Mouse (Mus musculus) hindbrain, embryonic 16.5 days (tissue): ENCODE results near the gene Cdkl4. TPM values are rescaled to one million over a fixed set of nuclear protein-coding genes. Genes with fewer than 3 reads are reported as not detected.
"Not testable (repeated sequence)": the region's sequence is repeated elsewhere in the genome, so short reads cannot be mapped to it uniquely, and the experiment has no call there.

Experiments
- ATAC-seq: fragments of 200-750 bp; cut with Nextera tagmentation; 2 replicates; pipeline ENCODE4 v1.8.0; 2017; ENCODE audit warnings: moderate TSS enrichment, moderate library complexity
- H3K27ac ChIP-seq: fragments of 300-500 bp; sonication (generic); 2 replicates; pipeline ENCODE4 v1.5.1; 2014; ENCODE audit warnings: low read depth, mild to moderate bottlenecking, control low read depth, low read length, moderate library complexity
- H3K27me3 ChIP-seq: fragments of 300-500 bp; sonication (generic); replicated peaks from 2 replicates; pipeline ENCODE4 v1.6.1; 2014; ENCODE audit warnings: low read length; ENCODE audit not compliant: control insufficient read depth, insufficient read depth
- H3K36me3 ChIP-seq: fragments of 300-500 bp; sonication (generic); 2 replicates; pipeline ENCODE4 v1.6.1; 2014; ENCODE audit warnings: mild to moderate bottlenecking, low read length, moderate library complexity, mixed read lengths; ENCODE audit not compliant: control insufficient read depth, insufficient read depth
- H3K4me1 ChIP-seq: fragments of 300-500 bp; sonication (generic); 2 replicates; pipeline ENCODE4 v1.6.1; 2014; ENCODE audit warnings: low read depth, low read length; ENCODE audit not compliant: control insufficient read depth, insufficient read depth
- H3K4me2 ChIP-seq: fragments of 300-500 bp; sonication (generic); 2 replicates; pipeline ENCODE4 v1.6.1; 2014; ENCODE audit warnings: mild to moderate bottlenecking, low read length, control low read depth, moderate library complexity
- H3K4me3 ChIP-seq: fragments of 300-500 bp; sonication (generic); 2 replicates; pipeline ENCODE4 v1.5.1; 2014; ENCODE audit warnings: mild to moderate bottlenecking, low read length, control low read depth, moderate library complexity
- H3K9ac ChIP-seq: fragments of 300-500 bp; sonication (generic); 2 replicates; pipeline ENCODE4 v1.6.1; 2014; ENCODE audit warnings: low read depth, mild to moderate bottlenecking, control low read depth, low read length, moderate library complexity
- H3K9me3 ChIP-seq: fragments of 300-500 bp; sonication (generic); 2 replicates; pipeline ENCODE4 v1.6.1; 2014; ENCODE audit warnings: mild to moderate bottlenecking, low read length, moderate library complexity; ENCODE audit not compliant: control insufficient read depth
- WGBS: fragments of 180-500 bp; shearing (Covaris S2); extraction: QIAGEN DNeasy Blood & Tissue Kit; methylation state at CpG from one replicate; pipeline ENCODE4 v1.1.7; 2014; 5-methylcytosine and 5-hydroxymethylcytosine counted together
- polyA plus RNA-seq: library from polyadenylated mRNA; unstranded; fragments of >200 nt; fragmentation: Nextera tagmentation; extraction: Ambion mirVana; gene quantifications from 2 replicates; pipeline ENCODE4 v1.2.1, GENCODE M21; 2015

The Cdkl4 gene
- polyA plus RNA-seq, 1 experiment from 2014 or later: 7.9 TPM

DNA sequence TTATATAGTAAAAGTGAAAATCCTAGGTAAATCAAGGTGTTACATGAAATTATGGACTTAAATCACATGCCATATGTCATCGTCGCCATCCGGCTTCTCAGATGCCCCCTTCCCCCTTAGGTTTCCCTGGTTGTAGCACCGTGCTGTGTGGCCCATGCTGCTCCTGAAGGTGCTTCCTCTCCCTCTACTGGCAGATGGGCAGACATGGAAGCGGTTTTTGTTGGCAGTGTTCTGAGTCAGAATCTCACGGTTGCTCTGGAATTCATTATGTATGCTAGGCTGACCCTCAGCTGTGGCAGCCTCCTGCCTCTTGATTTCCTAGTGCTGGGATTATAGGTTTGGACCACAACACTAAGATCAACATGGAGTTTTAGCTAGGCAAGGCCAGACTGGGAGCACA is 40.5 kb downstream of the Cdkl4 start:
- Histone ChIP-seq H3K4me3 (no peak overlapping the region), H3K36me3 (no peaks in the 10 kb centered on the region), H3K9me3 (peaks cover 3% of the 10 kb centered on the region; the same call in 1 of the 2 replicates), H3K27me3 (no peaks in the 10 kb centered on the region), H3K27ac (no peak overlapping the region), H3K4me2 (no peak overlapping the region), H3K9ac (no peak overlapping the region), H3K4me1 (no peaks in the 10 kb centered on the region)
- WGBS: 52% methylated on average over 6 of the region's 6 CpGs
- no peak for ATAC-seq

DNA sequence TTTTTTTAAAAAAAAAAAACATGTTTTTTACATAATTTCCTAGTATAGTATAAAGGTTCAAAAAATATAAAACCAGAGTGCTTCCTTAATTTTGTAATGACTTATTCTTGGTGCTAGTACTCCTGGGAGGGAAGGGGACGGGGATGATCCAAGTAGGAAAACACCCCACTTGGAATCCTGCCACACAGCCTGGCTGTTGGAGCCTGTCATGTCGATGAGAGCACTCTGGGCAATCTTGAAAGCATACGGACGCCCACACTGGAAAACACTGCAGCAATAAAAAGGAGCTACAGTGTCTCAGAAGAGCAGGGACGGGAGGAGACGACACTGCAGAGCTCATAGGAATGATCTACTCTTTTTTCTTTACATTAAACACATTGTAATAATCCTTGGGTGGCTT is 42.0 kb downstream of the Cdkl4 start:
- Histone ChIP-seq H3K4me2 (no peak overlapping the region), H3K9me3 (peaks cover 3% of the 10 kb centered on the region; the same call in 1 of the 2 replicates), H3K27ac (no peak overlapping the region), H3K27me3 (no peaks in the 10 kb centered on the region), H3K36me3 (no peaks in the 10 kb centered on the region), H3K4me1 (no peaks in the 10 kb centered on the region), H3K4me3 (no peak overlapping the region), H3K9ac (no peak overlapping the region)
- ATAC-seq: no peak
- 66% methylated on average over 6 of the region's 6 CpGs for WGBS

DNA sequence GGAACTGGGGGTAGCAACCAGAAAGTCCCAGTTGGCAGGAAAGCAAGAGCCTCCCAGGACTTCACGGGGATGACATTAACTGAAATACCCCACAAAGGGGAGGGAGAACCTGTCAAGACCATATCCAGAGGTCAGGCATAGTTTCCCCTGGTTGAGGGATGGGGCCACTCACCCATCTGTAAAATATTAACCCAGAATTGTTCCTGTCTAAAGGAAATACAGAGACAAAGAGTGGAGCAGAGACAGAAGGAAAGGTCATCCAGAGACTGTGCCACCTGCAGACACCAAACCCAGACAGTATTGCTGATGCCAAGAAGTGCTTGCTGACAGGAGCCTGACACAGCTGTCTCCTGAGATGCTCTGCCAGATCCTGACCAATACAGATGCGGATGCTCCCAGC is 46.3 kb downstream of the Cdkl4 start:
- not testable (repeated sequence) for H3K9ac ChIP-seq, H3K36me3 ChIP-seq, H3K9me3 ChIP-seq, H3K27ac ChIP-seq, H3K4me2 ChIP-seq, H3K4me1 ChIP-seq, H3K4me3 ChIP-seq, H3K27me3 ChIP-seq, ATAC-seq
- WGBS: 57% methylated on average over 2 of the region's 2 CpGs

DNA sequence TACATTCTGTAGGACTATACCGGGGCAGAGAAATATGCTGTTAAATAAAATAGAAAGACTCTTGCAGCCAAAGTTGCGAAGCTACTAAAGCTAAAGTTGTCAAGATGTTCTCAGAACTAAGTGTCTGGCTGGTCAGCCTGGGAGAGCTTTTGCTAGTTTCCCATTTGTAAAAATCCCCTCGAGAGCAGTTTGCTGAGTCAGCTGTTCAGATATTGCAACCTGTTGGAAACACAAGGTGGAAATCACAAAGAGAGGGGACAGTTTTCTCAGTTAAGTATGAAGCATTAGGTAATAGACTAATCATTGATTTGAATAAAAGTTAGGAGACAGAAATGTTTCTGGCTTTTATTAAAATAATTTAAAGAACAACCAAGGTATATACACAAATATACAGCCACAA is 54.4 kb downstream of the Cdkl4 start:
- Histone ChIP-seq H3K36me3 (no peaks in the 10 kb centered on the region), H3K9me3 (no peaks in the 10 kb centered on the region), H3K4me1 (no peaks in the 10 kb centered on the region), H3K9ac (no peak overlapping the region), H3K4me2 (no peak overlapping the region), H3K27ac (no peak overlapping the region), H3K4me3 (no peak overlapping the region), H3K27me3 (no peaks in the 10 kb centered on the region)
- no peak for ATAC-seq
- 85% methylated on average over 3 of the region's 3 CpGs for WGBS

DNA sequence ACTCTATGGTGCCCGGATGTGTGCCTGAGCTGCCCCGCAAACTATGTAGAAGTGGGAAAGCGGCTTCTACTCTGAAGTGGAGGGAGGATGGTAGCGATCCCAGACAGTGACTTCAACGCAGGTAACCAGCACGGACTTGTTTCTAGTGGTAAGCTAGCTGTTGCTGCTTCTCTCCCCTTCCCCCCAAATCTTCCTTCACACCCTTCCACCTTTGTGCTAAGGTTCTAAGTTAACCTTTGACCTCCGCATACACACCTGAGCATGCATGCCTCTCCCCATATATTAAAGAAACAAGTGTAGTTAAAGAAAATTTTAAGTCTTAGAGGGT is 55.4 kb downstream of the Cdkl4 start:
- Histone ChIP-seq H3K9ac (no peak overlapping the region), H3K36me3 (no peaks in the 10 kb centered on the region), H3K27ac (no peak overlapping the region), H3K4me3 (no peak overlapping the region), H3K4me1 (no peaks in the 10 kb centered on the region), H3K4me2 (no peak overlapping the region), H3K27me3 (no peaks in the 10 kb centered on the region), H3K9me3 (no peaks in the 10 kb centered on the region)
- no peak for ATAC-seq
- WGBS: 79% methylated on average over 7 of the region's 7 CpGs

DNA sequence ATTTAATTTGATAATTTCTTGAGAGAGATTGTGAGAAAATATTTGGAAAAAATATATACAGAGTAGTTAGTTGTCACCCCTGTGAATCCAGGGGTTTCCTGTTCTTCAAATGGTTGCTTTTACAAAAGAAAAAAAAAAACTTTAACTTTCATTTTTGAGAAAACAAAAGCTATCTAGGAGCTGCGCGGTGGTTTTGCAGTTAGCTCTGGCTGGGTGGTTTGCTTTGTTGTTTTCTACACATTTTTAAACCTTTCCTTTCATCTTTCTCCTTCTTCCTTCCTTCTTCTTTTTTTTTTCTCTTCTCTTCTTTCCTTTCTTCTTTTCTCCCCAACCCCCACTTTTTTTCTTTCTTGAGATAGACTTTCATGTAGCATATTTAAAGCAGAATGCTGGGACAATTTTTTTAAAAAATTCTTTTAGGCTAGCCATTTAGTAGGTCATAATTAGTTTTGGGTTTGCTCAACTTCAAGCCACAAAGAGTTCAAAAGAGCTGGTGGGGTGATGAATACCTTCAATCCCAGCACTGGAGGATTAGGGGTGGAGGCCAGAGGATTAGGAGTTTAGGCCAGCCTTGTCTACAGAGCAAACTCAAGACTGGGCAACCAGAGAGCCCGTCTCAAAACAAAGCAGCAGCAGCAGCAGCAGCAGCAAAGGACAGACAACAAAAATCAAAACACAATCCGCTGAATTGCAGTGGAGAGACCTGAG is 55.9 kb downstream of the Cdkl4 start:
- Histone ChIP-seq H3K4me3 (no peak overlapping the region), H3K9me3 (no peaks in the 10 kb centered on the region), H3K27me3 (no peaks in the 10 kb centered on the region), H3K4me2 (no peak overlapping the region), H3K27ac (no peak overlapping the region), H3K36me3 (no peaks in the 10 kb centered on the region), H3K4me1 (no peaks in the 10 kb centered on the region), H3K9ac (no peak overlapping the region)
- 53% methylated on average over 4 of the region's 4 CpGs for WGBS
- ATAC-seq: no peak

DNA sequence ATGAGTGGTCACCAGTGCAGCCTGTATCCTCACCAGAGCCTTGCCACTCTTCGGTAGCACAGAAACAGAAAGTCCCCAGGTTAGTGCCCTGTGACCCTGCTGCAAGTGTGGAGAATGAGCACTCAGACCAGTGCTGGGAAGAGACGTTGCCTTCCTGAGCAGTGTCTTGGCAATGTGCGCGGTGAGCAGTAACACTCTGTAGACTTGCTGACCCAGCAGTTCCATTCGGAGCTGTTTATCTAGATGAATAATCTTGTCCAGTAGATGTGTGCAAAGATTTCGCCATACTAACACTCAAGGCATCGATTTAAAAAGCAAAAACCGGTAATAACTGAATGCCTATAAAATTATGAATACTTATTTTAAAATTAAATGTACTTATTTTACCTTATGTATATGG is 57.1 kb downstream of the Cdkl4 start:
- Histone ChIP-seq H3K9me3 (no peaks in the 10 kb centered on the region), H3K36me3 (no peaks in the 10 kb centered on the region), H3K27ac (no peak overlapping the region), H3K4me3 (no peak overlapping the region), H3K9ac (no peak overlapping the region), H3K27me3 (no peaks in the 10 kb centered on the region), H3K4me1 (no peaks in the 10 kb centered on the region), H3K4me2 (no peak overlapping the region)
- no peak for ATAC-seq
- WGBS: 82% methylated on average over 8 of the region's 8 CpGs

DNA sequence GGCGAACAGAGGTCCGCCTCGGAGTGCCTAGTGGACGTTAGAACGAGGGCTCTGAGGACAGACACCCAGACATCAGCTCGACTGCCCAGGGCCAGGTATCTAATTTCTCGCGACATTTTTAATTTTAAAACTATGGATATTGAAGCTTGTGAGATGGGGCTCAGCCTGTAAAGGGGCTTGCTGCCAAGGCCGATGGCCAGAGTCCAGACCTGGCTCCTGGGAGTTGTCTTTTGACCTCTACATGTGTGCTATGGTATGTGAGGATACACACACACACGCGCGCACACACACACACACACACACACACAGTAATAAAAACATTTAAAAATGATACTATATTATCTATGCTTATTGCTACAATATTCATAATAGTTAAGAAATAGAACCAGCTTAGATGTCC is 58.8 kb downstream of the Cdkl4 start:
- no peak for ATAC-seq
- 88% methylated on average over 12 of the region's 12 CpGs for WGBS
- no peak overlapping the region for H3K4me2 ChIP-seq
- H3K4me1 ChIP-seq: no peaks in the 10 kb centered on the region
- no peaks in the 10 kb centered on the region for H3K27me3 ChIP-seq
- H3K36me3 ChIP-seq: no peaks in the 10 kb centered on the region
- H3K9me3 ChIP-seq: no peaks in the 10 kb centered on the region
- H3K9ac ChIP-seq: no peak overlapping the region
- no peak overlapping the region for H3K4me3 ChIP-seq
- H3K27ac ChIP-seq: no peak overlapping the region

DNA sequence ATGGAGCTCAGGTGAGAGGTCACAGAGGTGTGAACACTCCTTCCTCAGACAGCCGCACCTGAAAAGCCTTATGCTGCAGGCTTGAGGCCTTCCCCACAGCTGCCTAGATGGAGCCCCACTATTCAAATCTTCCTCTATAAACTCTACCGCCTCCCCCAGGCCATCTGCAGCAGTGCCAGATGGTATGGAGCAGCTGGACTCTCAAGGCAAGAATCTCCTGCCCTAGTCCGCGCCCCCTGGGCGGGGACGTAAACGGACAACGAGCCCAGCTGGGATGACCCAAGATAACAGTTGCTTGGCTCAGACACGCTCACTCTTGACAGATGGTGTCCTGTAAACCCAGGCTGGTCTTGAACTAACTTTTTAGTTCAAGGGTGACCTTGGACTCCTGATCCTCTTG is 60.4 kb downstream of the Cdkl4 start:
- Histone ChIP-seq H3K4me1 (no peaks in the 10 kb centered on the region), H3K27ac (no peak overlapping the region), H3K27me3 (no peaks in the 10 kb centered on the region), H3K4me3 (no peak overlapping the region), H3K9ac (no peak overlapping the region), H3K9me3 (no peaks in the 10 kb centered on the region), H3K4me2 (no peak overlapping the region), H3K36me3 (no peaks in the 10 kb centered on the region)
- WGBS: 88% methylated on average over 9 of the region's 9 CpGs
- no peak for ATAC-seq

DNA sequence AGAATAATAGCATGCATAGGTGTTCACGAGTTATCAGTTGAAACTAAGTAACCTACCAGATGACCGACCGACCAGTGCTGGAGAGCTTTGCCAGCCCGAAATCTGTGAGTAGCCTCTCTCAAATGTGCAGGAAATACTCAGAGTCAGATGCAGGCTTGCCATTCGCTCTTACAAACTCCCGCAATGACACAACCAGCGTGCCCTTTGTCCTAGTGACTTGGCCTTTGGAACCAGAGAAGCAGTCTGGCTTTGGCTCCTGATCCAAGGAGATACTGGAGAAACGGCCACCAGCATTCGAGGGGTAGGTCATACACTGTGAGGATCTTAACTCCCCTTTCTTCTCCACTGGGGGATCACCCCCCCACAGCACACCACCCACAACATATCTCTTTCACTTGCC is 61.7 kb downstream of the Cdkl4 start:
- H3K27me3 ChIP-seq: no peaks in the 10 kb centered on the region
- 91% methylated on average over 9 of the region's 9 CpGs for WGBS
- H3K27ac ChIP-seq: no peak overlapping the region
- H3K4me2 ChIP-seq: no peak overlapping the region
- no peak overlapping the region for H3K9ac ChIP-seq
- H3K9me3 ChIP-seq: no peaks in the 10 kb centered on the region
- no peak for ATAC-seq
- H3K4me3 ChIP-seq: no peak overlapping the region
- no peaks in the 10 kb centered on the region for H3K36me3 ChIP-seq
- H3K4me1 ChIP-seq: no peaks in the 10 kb centered on the region
